Mouse (Mus musculus) CD4-positive naive resting alpha-beta T cell, adult 57 days (primary cell): ENCODE results near the gene Fndc3a. TPM values are rescaled to one million over a fixed set of nuclear protein-coding genes. Genes with fewer than 3 reads are reported as not detected.

ENCODE experiments used
- total RNA-seq: library from RNA; stranded (reverse); gene quantifications from one replicate; pipeline ENCODE4 v1.2.4, GENCODE M21; 2023

Fndc3a gene
- total RNA-seq = 70.5 TPM

DNA sequence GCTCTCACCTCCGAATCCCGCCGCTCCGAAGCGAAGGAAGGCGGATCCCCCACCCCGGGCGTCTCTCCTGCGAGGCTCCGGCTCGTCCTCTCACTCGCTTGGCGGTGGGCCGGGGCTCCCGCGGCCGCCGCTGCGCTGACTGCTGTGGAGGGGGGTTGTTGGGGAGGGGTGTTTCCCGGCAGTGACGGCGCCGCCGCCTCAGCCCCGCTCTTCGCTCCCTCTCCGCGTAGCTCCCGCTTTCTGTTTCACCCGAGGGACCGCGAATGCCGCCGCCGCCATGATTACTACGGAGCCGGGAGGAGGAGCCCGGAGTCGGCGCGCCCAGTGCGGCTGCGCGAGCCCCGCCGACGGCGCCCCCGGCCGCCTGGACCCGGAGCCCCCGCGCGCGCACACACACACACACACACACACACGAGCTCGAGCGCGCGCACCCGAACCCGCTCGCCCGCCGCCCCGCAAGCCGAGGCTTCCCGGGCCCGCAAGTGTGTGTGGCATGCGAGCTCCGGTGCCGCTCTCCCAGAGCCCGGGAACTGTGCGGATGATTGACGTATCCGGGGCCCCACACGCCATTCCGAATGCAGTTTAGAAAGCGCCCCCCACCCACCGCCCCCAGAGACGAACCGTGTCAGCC is at the start of gene Fndc3a:
Gene Fndc3a, minus strand, starts transcription at position 294 of the 631 bp plus-strand sequence.

DNA sequence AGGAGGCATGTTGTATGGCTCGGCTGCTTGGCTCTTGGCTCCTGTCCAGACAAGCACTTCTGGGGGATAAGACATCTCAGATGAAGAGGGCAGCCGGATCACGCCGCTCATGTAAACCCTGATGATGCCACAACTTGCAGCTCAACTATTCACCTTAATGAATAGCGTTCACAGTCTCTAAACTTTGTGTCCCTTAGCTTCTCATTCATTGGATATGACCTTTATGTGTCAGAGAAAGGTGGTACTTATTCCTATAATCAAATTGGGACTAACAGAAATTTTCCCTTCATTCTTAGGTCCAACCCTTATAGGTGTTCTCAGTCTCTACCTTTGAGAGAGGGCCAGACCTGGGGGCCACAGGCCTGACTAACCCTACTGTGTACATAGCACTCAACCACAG is 218.1 kb downstream of the Fndc3a start, which contains the start of gene Gm9195:
Gene Gm9195, minus strand, starts transcription at position 101 of the 400 bp plus-strand sequence.

Other genes with a start within 250 kb of the Fndc3a start
- gene Gm9195, start 218.2 kb downstream of the Fndc3a start, total RNA-seq = not detected